Mouse (Mus musculus): ENCODE data around the gene Prpf40b. TPM values are rescaled to one million over a fixed set of nuclear protein-coding genes. Genes with fewer than 3 reads are reported as not detected.

Gene Prpf40b
- polyA plus RNA-seq, 1 experiment: 59.7 TPM

DNA sequence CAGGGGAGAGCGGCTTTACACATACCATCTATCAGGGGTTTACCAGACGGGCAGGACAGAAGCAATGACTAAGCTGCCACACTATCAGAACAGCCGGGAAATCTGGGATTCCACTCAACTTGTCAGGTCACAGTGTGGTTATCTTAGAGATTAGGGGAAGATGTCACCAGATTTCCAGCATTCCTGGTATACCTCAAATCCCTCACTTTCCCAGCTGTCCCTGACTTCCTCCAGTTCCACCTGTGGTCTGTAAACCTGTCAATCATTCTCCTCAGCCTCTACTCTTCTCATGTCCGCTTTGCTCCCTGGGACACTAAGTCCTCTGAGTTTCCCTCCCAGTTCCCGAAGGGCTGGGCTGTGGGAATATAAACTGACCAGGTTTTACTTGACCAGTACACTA lies 57.4 kb downstream of the Prpf40b start:
- no peaks in the 10 kb centered on the region for H3K27me3 ChIP-seq (ENCODE audit: control insufficient read depth, insufficient read depth, insufficient read length)
- TF ChIP-seq POLR2AphosphoS2 (IDR thresholded peaks at IDR 0.05; ENCODE audit: insufficient read length, low read depth) (no peak), TCF12 (IDR thresholded peaks at IDR 0.05; ENCODE audit: insufficient read depth, poor library complexity, severe bottlenecking) (peak; percentile 98), USF1 (IDR thresholded peaks at IDR 0.05; ENCODE audit: low read depth) (no peak), CEBPB (IDR thresholded peaks at IDR 0.05; ENCODE audit: insufficient read depth, poor library complexity, severe bottlenecking) (peak; percentile 35; the same call in 1 of the 2 replicates), MYOG (IDR thresholded peaks at IDR 0.05; ENCODE audit: control insufficient read depth in 1 of 3, insufficient read depth in 1 of 3, insufficient read length in 2 of 3, low read depth in 2 of 3) (peak; percentile 56 to 100 (median 90)), POLR2A (IDR thresholded peaks at IDR 0.05; ENCODE audit: insufficient read length, low read depth) (no peak), SRF (IDR thresholded peaks at IDR 0.05; ENCODE audit: control insufficient read depth, insufficient read length, low read depth) (peak; percentile 51), MAX (IDR thresholded peaks at IDR 0.05; ENCODE audit: low read depth) (no peak), TCF3 (IDR thresholded peaks at IDR 0.05; ENCODE audit: insufficient read length, low read depth) (peak; percentile 92), MYOD1 (IDR thresholded peaks at IDR 0.05; ENCODE audit: control insufficient read depth in 1 of 3, insufficient read length in 2 of 3, low read depth in 2 of 3) (peak; percentile 98 to 99 (median 99)), E2F4 (IDR thresholded peaks at IDR 0.05; ENCODE audit: insufficient read depth) (no peak), REST (IDR thresholded peaks at IDR 0.05; ENCODE audit: insufficient read depth, insufficient read length) (no peak)
- H3K4me3 ChIP-seq: no peak overlapping the region
- no peaks in the 10 kb centered on the region for H3K36me3 ChIP-seq (ENCODE audit: control insufficient read depth, insufficient read depth)
- H3K4me2 ChIP-seq (ENCODE audit: low read depth): peak overlapping the region; percentile 55
- H3ac ChIP-seq (ENCODE audit: control insufficient read depth, insufficient read length): no peak overlapping the region
- H3K79me2 ChIP-seq (ENCODE audit: control insufficient read depth, insufficient read depth): peaks cover 95% of the 10 kb centered on the region

DNA sequence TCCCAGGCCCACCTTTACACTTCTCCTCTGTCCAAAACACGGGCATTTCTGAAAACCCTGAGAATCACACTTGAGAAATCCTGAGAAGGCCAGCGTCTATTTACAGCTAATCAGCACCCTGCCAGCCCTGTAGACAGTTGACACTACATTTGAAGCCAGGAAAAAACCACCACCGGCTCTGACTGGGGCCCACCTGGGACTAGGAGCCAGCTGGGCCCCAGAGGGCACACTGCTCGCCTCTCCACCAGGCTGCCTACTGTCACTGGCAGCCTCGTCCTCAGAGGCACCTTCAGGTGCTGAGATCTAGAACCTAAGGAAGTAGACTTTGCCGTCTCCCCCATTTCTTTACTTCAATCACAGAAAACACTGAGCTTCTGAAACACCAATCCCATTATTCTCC lies 60.8 kb downstream of the Prpf40b start:
- Histone ChIP-seq H3K4me2 (ENCODE audit: low read depth) (no peak overlapping the region), H3ac (ENCODE audit: control insufficient read depth, insufficient read length) (no peak overlapping the region), H3K79me2 (ENCODE audit: control insufficient read depth, insufficient read depth) (peaks cover 95% of the 10 kb centered on the region), H3K4me3 (no peak overlapping the region), H3K27me3 (ENCODE audit: control insufficient read depth, insufficient read depth, insufficient read length) (no peaks in the 10 kb centered on the region), H3K36me3 (ENCODE audit: control insufficient read depth, insufficient read depth) (no peaks in the 10 kb centered on the region)
- TF ChIP-seq USF1 (IDR thresholded peaks at IDR 0.05; ENCODE audit: low read depth) (no peak), MYOD1 (IDR thresholded peaks at IDR 0.05; ENCODE audit: control insufficient read depth in 1 of 3, insufficient read length in 2 of 3, low read depth in 2 of 3) (peak in 2 of 3 experiments; percentile 7 to 28), POLR2AphosphoS2 (IDR thresholded peaks at IDR 0.05; ENCODE audit: insufficient read length, low read depth) (no peak), TCF12 (IDR thresholded peaks at IDR 0.05; ENCODE audit: insufficient read depth, poor library complexity, severe bottlenecking) (no peak), MAX (IDR thresholded peaks at IDR 0.05; ENCODE audit: low read depth) (no peak), CEBPB (IDR thresholded peaks at IDR 0.05; ENCODE audit: insufficient read depth, poor library complexity, severe bottlenecking) (no peak), TCF3 (IDR thresholded peaks at IDR 0.05; ENCODE audit: insufficient read length, low read depth) (no peak), POLR2A (IDR thresholded peaks at IDR 0.05; ENCODE audit: insufficient read length, low read depth) (no peak), SRF (IDR thresholded peaks at IDR 0.05; ENCODE audit: control insufficient read depth, insufficient read length, low read depth) (no peak), MYOG (IDR thresholded peaks at IDR 0.05; ENCODE audit: control insufficient read depth in 1 of 3, insufficient read depth in 1 of 3, insufficient read length in 2 of 3, low read depth in 2 of 3) (peak in 2 of 3 experiments; percentile 24 to 63), REST (IDR thresholded peaks at IDR 0.05; ENCODE audit: insufficient read depth, insufficient read length) (no peak), E2F4 (IDR thresholded peaks at IDR 0.05; ENCODE audit: insufficient read depth) (no peak)

DNA sequence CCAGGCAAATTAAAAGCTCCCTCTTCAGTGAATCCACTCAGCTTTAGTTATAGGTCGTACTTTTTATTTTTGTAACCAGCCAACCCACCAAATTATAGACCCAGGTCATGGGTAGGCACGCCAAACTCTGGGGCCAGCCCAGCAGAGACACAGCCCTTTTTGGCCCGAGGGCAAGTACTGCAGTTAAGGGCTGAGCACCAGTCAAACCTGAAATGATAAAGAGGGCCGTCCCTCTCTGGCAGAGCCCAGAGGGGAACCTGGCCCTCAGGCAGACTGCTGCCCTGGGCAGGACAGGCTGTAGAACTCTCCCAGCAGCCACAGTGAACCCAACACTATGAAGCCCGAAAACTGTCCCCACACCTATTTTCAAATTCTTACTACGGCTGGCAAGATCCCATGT lies 61.6 kb downstream of the Prpf40b start:
- peaks cover 95% of the 10 kb centered on the region for H3K79me2 ChIP-seq (ENCODE audit: control insufficient read depth, insufficient read depth)
- H3K4me3 ChIP-seq: no peak overlapping the region
- TF ChIP-seq MYOG (IDR thresholded peaks at IDR 0.05; ENCODE audit: control insufficient read depth in 1 of 3, insufficient read depth in 1 of 3, insufficient read length in 2 of 3, low read depth in 2 of 3): no peak
- no peak for TF ChIP-seq SRF (IDR thresholded peaks at IDR 0.05; ENCODE audit: control insufficient read depth, insufficient read length, low read depth)
- no peak for TF ChIP-seq REST (IDR thresholded peaks at IDR 0.05; ENCODE audit: insufficient read depth, insufficient read length)
- TF ChIP-seq TCF12 (IDR thresholded peaks at IDR 0.05; ENCODE audit: insufficient read depth, poor library complexity, severe bottlenecking): no peak
- no peak for TF ChIP-seq POLR2AphosphoS2 (IDR thresholded peaks at IDR 0.05; ENCODE audit: insufficient read length, low read depth)
- no peak for TF ChIP-seq CEBPB (IDR thresholded peaks at IDR 0.05; ENCODE audit: insufficient read depth, poor library complexity, severe bottlenecking)
- TF ChIP-seq TCF3 (IDR thresholded peaks at IDR 0.05; ENCODE audit: insufficient read length, low read depth): no peak
- TF ChIP-seq USF1 (IDR thresholded peaks at IDR 0.05; ENCODE audit: low read depth): no peak
- TF ChIP-seq POLR2A (IDR thresholded peaks at IDR 0.05; ENCODE audit: insufficient read length, low read depth): no peak
- no peak for TF ChIP-seq E2F4 (IDR thresholded peaks at IDR 0.05; ENCODE audit: insufficient read depth)
- TF ChIP-seq MYOD1 (IDR thresholded peaks at IDR 0.05; ENCODE audit: control insufficient read depth in 1 of 3, insufficient read length in 2 of 3, low read depth in 2 of 3): no peak
- no peak for TF ChIP-seq MAX (IDR thresholded peaks at IDR 0.05; ENCODE audit: low read depth)
- H3K36me3 ChIP-seq (ENCODE audit: control insufficient read depth, insufficient read depth): no peaks in the 10 kb centered on the region
- H3K27me3 ChIP-seq (ENCODE audit: control insufficient read depth, insufficient read depth, insufficient read length): no peaks in the 10 kb centered on the region
- H3ac ChIP-seq (ENCODE audit: control insufficient read depth, insufficient read length): no peak overlapping the region
- no peak overlapping the region for H3K4me2 ChIP-seq (ENCODE audit: low read depth)

DNA sequence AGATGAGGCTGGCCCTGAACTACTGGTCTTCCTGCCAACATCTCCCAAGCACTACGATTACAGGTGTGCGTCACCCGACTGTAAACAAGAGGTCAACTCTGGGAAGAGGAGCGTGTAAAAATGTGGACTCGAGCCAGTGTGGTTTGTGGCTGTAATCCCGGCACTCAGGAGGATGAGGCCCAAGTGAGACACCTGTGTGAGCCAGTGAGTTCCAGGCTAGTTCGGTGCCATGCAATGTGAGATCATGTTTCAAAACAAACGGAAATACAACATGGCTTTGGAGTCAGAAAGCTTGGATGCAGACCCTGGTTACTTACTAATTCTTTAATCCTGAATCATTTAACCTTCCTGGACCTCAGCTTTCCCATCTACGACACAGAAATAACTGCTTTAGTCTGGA lies 64.1 kb downstream of the Prpf40b start:
- TF ChIP-seq TCF12 (IDR thresholded peaks at IDR 0.05; ENCODE audit: insufficient read depth, poor library complexity, severe bottlenecking) (no peak), MYOG (IDR thresholded peaks at IDR 0.05; ENCODE audit: control insufficient read depth in 1 of 3, insufficient read depth in 1 of 3, insufficient read length in 2 of 3, low read depth in 2 of 3) (peak in 2 of 3 experiments; percentile 6 to 84), E2F4 (IDR thresholded peaks at IDR 0.05; ENCODE audit: insufficient read depth) (no peak), TCF3 (IDR thresholded peaks at IDR 0.05; ENCODE audit: insufficient read length, low read depth) (peak; percentile 10), SRF (IDR thresholded peaks at IDR 0.05; ENCODE audit: control insufficient read depth, insufficient read length, low read depth) (no peak), POLR2AphosphoS2 (IDR thresholded peaks at IDR 0.05; ENCODE audit: insufficient read length, low read depth) (no peak), MYOD1 (IDR thresholded peaks at IDR 0.05; ENCODE audit: control insufficient read depth in 1 of 3, insufficient read length in 2 of 3, low read depth in 2 of 3) (peak in 2 of 3 experiments; percentile 54 to 86)
- Histone ChIP-seq H3K79me2 (ENCODE audit: control insufficient read depth, insufficient read depth) (peaks cover 100% of the 10 kb centered on the region), H3K27me3 (ENCODE audit: control insufficient read depth, insufficient read depth, insufficient read length) (no peaks in the 10 kb centered on the region), H3K4me3 (no peak overlapping the region), H3K36me3 (ENCODE audit: control insufficient read depth, insufficient read depth) (no peaks in the 10 kb centered on the region), H3ac (ENCODE audit: control insufficient read depth, insufficient read length) (no peak overlapping the region), H3K4me2 (ENCODE audit: low read depth) (peak overlapping the region; percentile 10)
